Mouse (Mus musculus): ENCODE data around the gene Cnot11.

The Cnot11 gene

GRCm38 (mm10) chr1:39534831-39535230 lies at the start of gene Cnot11:
TSS of gene Cnot11 (plus strand) at chr1:39534992.
- no peak for DNase-seq (ENCODE audit: low spot score)

DNA sequence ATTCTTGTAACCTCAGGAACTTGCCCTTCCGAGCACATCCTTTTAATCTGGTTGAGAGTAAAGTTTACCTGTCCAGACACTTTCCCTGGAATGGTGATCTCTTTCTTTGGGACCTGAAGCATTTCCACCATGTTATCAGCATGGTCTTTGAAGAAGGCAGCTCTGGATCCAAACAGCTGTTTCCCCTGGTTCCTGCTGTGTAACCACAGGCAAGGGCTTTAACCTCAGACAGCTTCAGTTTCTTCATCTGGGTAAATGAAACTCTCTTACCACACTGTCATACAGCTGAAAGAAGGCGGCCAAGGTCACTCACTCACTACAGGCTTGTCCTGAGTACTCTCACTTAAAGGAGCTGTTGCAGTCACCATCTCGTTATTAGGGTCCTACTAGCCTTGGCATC lies 47.4 kb upstream of the Cnot11 start:
- no peak for DNase-seq (ENCODE audit: low spot score)

GRCm38 (mm10) chr1:39493165-39493564 lies 41.6 kb upstream of the Cnot11 start:
- DNase-seq (ENCODE audit: low spot score): no peak

DNA sequence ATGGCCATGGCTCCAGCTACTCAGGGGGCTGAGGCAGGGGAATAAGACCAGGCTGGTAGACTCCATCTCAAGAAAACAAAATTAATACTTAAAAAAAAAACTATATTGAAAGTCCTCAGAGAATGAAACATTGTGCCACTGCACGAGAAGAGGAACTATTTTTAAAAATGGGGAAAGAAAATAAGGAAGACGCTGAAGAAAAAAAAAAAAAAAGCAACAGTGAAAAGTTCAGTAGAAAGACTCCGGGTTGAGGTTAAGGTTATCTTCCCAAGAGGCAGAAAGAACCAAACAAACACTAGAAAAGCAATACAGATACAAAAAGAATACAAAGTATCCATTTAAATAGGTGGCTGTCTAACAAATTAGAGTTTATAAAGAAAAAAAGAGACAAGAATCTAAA lies 41.1 kb upstream of the Cnot11 start:
- DNase-seq (ENCODE audit: low spot score): no peak

DNA sequence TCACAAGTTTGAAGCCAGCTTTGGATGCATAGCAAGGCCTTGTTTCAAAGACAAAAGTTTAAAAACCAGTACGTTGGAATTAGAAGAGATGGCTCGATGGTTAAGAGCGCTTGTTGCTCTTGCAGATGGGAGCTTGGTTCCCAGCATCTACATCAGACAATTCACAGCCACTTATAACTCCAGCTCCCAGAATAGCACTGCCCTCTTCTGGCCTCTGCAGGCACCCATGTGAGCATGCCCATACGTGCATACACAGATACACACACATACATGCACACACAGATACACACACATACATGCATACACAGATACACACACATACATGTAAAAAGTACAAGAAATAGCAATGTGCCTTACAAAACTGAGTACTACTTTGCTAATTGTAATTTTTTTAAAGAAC lies 37.8 kb upstream of the Cnot11 start:
- no peak for DNase-seq (ENCODE audit: low spot score)

DNA sequence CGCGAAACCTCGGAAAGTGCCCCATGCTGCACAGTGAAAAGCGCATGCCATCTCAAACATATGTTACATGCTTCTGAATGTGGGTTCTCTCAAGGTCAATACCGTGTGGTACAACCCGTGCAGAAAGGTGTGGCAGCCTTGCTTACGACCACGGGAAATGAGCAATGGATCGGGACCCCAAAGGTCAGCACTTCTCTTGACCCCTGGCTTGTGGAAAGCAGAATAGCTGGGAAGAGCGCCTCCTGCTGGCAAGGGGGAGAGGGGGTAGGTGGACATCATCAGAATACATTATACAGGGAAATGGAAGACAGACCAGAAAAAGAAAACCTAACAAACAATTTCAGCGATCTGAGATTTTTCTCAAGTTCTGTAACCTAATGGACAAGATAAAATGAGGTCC lies 37.0 kb upstream of the Cnot11 start:
- no peak for DNase-seq (ENCODE audit: low spot score)

DNA sequence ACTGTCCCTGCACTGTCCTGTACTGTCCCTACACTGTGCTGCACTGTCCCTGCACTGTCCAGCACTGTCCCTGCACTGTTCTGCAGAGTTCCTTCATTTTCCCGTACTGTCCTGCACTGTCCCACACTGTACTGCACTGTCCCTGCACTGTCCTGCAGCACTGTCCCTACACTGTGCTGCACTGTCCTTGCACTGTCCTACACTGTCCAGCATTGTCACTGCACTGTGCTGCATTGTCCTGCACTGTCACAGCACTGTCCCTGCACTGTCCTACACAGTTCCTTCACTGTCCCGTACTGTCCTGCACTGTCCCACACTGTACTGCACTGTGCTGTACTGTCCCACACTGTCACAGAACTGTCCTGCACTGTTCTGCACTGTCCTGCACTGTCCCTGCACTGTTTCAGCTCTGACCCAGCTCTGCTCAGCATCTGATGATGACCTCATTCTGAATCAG lies 35.3 kb upstream of the Cnot11 start:
- DNase-seq (ENCODE audit: low spot score): no peak

DNA sequence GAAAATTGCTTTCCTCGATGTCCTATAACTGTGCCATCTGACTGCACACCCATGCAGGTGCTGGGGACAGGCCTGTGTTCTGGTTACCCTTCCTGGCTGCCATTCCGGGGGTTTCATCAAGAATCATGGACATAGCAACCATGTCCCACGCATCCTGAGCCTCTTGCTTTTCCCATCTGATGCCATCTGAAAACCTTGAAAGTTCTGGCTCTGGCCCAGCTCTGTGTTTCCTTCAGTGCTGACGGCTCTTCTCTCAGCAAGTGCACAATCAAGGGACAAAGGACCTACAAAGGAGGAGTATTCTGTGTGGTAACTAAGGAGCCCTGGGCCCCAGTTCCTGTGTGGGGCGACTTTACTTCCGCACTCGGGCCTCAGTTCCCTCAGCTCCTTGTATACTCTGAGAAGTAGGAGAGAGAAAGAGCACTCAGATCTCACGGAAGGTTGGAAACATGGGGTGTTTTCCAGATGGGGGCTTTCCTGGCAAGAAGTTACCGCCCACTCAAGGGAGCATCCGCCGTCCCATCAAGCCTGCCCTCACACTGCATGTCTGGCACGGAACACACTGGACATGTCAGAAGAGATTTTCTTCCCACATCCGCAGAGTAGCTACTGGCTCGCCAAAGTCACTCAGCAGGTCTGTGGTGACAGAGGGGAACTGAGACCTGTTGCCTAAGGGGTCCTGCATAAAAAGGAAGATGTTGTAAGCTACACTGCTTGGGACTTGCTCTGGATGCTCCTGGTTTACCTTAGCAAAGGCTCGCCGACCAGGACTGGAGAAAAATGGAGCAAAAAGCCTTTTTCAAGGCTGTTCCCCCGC lies 31.8 kb upstream of the Cnot11 start:
- DNase-seq (ENCODE audit: low spot score): no peak

DNA sequence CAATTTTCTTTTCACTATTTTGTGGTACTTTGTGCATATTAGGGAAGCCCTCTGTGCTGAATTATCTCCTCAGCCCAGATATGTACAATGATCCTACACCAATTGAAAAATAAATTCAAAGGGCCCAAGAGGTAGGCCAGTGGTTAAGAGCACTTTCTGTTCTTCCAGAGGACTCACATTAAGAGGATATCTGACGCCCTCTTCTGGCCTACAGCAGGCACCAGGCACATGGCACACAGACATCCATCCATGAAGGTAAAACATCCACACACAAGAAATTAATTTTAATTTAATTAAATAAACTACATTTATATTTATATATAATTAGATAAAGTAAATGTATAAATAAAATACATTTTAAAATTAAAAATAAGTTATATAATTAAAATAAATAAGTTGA lies 30.5 kb upstream of the Cnot11 start:
- peak; percentile 22 for DNase-seq (ENCODE audit: low spot score)

DNA sequence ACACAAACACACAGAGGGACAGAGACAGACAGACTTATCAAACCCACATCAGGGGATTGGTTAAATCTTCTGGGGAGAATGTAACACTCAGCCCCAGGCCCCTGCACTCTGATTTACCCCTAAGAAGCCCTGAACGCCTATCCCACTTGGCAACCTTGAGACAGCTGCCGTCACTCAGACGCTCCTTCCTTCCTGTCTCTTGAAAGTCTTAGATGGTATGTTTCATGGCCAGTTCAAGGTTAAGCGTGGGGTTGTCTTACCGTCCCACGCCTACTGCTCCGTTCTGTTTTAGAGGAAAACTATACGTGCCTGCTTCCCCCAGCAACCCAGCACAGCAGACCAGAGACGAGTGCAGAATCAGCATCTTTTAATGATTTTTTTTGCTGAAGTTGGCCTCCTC lies 29.2 kb upstream of the Cnot11 start:
- DNase-seq (ENCODE audit: low spot score): no peak

GRCm38 (mm10) chr1:39511775-39512174 lies 23.0 kb upstream of the Cnot11 start:
- no peak for DNase-seq (ENCODE audit: low spot score)

DNA sequence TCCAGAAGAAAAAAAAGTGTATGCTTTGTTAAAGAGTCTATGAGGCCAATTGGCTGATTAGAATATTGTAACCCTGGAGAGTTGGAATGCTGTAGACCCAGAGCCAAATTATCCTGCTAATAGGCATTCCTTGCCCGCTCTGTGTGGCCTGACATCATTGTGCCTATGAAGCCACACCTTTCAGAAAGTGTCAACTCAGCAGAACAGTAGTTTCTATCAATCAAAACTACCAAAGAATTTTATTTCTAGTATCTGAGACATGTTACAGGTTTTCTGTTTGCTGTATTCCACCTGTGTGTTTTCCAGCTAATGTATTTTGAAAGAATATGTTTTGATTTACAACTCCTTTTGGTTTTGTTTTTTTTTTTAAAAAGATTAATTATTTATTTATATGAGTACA lies 22.6 kb upstream of the Cnot11 start:
- DNase-seq (ENCODE audit: low spot score): no peak

GRCm38 (mm10) chr1:39515303-39515991 lies 19.3 kb upstream of the Cnot11 start:
- DNase-seq (ENCODE audit: low spot score): no peak

GRCm38 (mm10) chr1:39521326-39521725 lies 13.5 kb upstream of the Cnot11 start:
- no peak for DNase-seq (ENCODE audit: low spot score)

DNA sequence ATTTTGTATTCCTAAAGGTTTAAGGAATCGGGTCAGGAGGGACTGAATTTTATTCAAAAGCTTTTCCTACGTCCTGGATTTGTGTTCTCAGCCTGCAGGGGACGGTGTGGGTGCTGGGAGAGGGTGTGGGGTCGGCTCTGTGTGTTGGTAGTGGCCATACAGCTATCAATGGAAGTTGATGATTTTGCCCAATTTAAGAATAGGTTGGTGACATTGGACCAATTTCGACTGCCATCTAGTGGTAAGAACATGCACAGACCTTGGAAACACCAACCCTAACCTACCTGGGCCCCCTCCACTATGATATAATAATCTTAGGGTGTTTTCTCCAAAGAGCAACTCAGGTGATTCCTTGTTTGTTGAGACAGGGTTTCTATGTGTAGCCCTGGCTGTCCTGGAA lies 12.3 kb upstream of the Cnot11 start:
- peak; percentile 18 for DNase-seq (ENCODE audit: low spot score)

- DNase-seq (ENCODE audit: low spot score): no peak
Observed at GRCm38 (mm10) chr1:39525763-39526162, 9.0 kb upstream of the Cnot11 start.

- peak; percentile 63 for DNase-seq (ENCODE audit: low spot score)
Observed at GRCm38 (mm10) chr1:39526371-39527167, 8.2 kb upstream of the Cnot11 start.

- DNase-seq (ENCODE audit: low spot score): peak; percentile 85
Observed at GRCm38 (mm10) chr1:39527432-39527831, 7.4 kb upstream of the Cnot11 start.

- DNase-seq (ENCODE audit: low spot score): no peak
Observed at GRCm38 (mm10) chr1:39528319-39528718, 6.5 kb upstream of the Cnot11 start.

- peak; percentile 84 for DNase-seq (ENCODE audit: low spot score)
Observed at GRCm38 (mm10) chr1:39530258-39530943, 4.4 kb upstream of the Cnot11 start.

- no peak for DNase-seq (ENCODE audit: low spot score)
Observed at GRCm38 (mm10) chr1:39531036-39531435, 3.8 kb upstream of the Cnot11 start.

- DNase-seq (ENCODE audit: low spot score): no peak
Observed at GRCm38 (mm10) chr1:39533917-39534316, 875 bp upstream of the Cnot11 start.

All from urinary bladder, postnatal 14 days (tissue).